12 mouse cellular contexts compared by ENCODE assay signal in genomic region chr6:54790071-54790470, GRCm38 (mm10).
"Had no signal": no experiment of that assay in that cellular context is flagged by ENCODE, and none has a peak within 500 bp of the region (broad histone marks: within the 10 kb centered on the region; RNA-seq: fewer than 3 reads in every experiment).

No protein-coding gene starts in this region.

- H3K4me1 ChIP-seq: lung, embryonic 15.5 days had no signal

- H3K4me2 ChIP-seq: lung, embryonic 15.5 days had no signal

- DNase-seq: kidney, adult 18-20 months; kidney, postnatal 14 days; kidney, postnatal 4 days; lung, adult 18-20 months; lung, postnatal 10 days; lung, postnatal 36 days; midbrain, embryonic 14.5 days; thymus, adult 18-20 months; thymus, postnatal 36 days had no signal

- H3K27me3 ChIP-seq: lung, embryonic 15.5 days had no signal

- H3K36me3 ChIP-seq: lung, embryonic 15.5 days; midbrain, embryonic 10.5 days had no signal

- H3K9me3 ChIP-seq: lung, embryonic 15.5 days; megakaryocyte, embryonic 14.5 days; midbrain, embryonic 10.5 days had no signal

- H3K4me3 ChIP-seq: lung, embryonic 15.5 days; megakaryocyte, embryonic 14.5 days; midbrain, embryonic 10.5 days had no signal

- H3K27ac ChIP-seq: lung, embryonic 15.5 days; midbrain, embryonic 10.5 days had no signal

- H3K9ac ChIP-seq: lung, embryonic 15.5 days had no signal
